In the genomic region with DNA sequence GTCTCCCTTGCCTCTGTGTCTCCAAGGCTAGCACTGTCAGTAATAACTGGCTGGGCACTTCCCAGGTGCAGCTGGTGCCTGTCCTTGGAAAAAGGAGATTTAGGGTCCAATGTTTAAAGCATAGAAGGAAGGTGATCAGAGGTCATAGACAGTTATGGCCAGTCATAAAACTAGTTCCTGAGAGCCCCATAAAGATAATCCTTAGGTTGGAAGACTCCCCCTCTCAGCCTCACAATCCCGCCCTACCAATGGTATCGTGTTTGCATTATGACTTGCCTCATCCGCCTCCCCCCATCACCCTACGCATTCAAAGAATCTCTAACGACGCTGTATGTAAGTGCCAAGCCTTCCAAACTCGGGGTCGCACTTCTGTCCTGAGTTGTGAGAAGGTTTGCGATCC, we compare ENCODE assay signal across 19 mouse cellular contexts. TPM values are rescaled to one million over a fixed set of nuclear protein-coding genes. Genes with fewer than 3 reads are reported as not detected.
"Had no signal": no experiment of that assay in that cellular context is flagged by ENCODE, and none has a peak within 500 bp of the region (broad histone marks: within the 10 kb centered on the region; RNA-seq: fewer than 3 reads in every experiment).

No protein-coding gene starts in this region.

- H3K9me3 ChIP-seq: limb, embryonic 10.5 days; liver, embryonic 15.5 days; midbrain, embryonic 13.5 days had no signal

- H3K27ac ChIP-seq: left cerebral cortex, adult 2 months; limb, embryonic 10.5 days; liver, embryonic 15.5 days; midbrain, embryonic 13.5 days; stomach, postnatal 0 days had no signal

- ATAC-seq: lung, postnatal 0 days; midbrain, embryonic 13.5 days had no signal

- H3K4me3 ChIP-seq: left cerebral cortex, adult 2 months; limb, embryonic 10.5 days; liver, embryonic 15.5 days; midbrain, embryonic 13.5 days had no signal

- H3K36me3 ChIP-seq: limb, embryonic 10.5 days; midbrain, embryonic 13.5 days had no signal

- DNase-seq: kidney, postnatal 14 days; lung, adult 2 months; lung, postnatal 36 days; right cerebral cortex, postnatal 14 days; thymus, postnatal 36 days had no signal

- H3K9ac ChIP-seq: liver, embryonic 15.5 days; midbrain, embryonic 13.5 days had no signal

- H3K4me2 ChIP-seq: liver, embryonic 11.5 days; liver, embryonic 15.5 days; midbrain, embryonic 13.5 days had no signal

RNA-seq across cellular contexts. Expression of gene Igfals, which starts 21.3 kb away (rescaled TPM):
- total RNA-seq: layer of hippocampus, postnatal 25 days; left cerebral cortex, adult 2 months; left cerebral cortex, postnatal 14 days; megakaryocyte progenitor cell, adult 5-6 weeks; midbrain, postnatal 0 days had no signal
- polyA plus RNA-seq: midbrain, embryonic 13.5 days; neural tube, embryonic 14.5 days had no signal

RNA-seq across cellular contexts. Expression of gene Meiob, which starts 40.4 kb away (rescaled TPM):
- total RNA-seq: layer of hippocampus, postnatal 25 days; left cerebral cortex, adult 2 months; left cerebral cortex, postnatal 14 days; megakaryocyte progenitor cell, adult 5-6 weeks; midbrain, postnatal 0 days had no signal
- polyA plus RNA-seq: kidney, embryonic 14.5 days; limb, embryonic 10.5 days; limb, embryonic 14.5 days; lung, adult 2 months; lung, postnatal 0 days; midbrain, embryonic 13.5 days; neural tube, embryonic 14.5 days had no signal
